Mouse (Mus musculus) liver, adult 2 months (tissue): ENCODE results near the gene Ddah2.

Experiments used
- CTCF ChIP-seq: fragments of 200-500 bp; IDR thresholded peaks from 2 replicates; pipeline ENCODE4 v1.5.1; 2011; ENCODE audit warnings: low read depth, low read length, control low read depth
- POLR2A ChIP-seq: fragments of 200-500 bp; IDR thresholded peaks from 2 replicates; pipeline ENCODE4 v1.6.1; 2011; ENCODE audit warnings: low read length, control low read depth; ENCODE audit not compliant: insufficient read depth; ENCODE audit errors: extremely low read depth

GRCm38 (mm10) chr17:35026206-35026605 is 32.6 kb upstream of the Ddah2 start:
- TF ChIP-seq CTCF (no peak), POLR2A (no peak)
